Mouse (Mus musculus) E14TG2a.4 (cell line): ENCODE results near the gene Gm4181.
"Not testable (repeated sequence)": the region's sequence is repeated elsewhere in the genome, so short reads cannot be mapped to it uniquely, and the experiment has no call there.

ENCODE experiments used
- H3K27me3 ChIP-seq: 2 replicates; pipeline ENCODE4 v1.6.1; 2014; ENCODE audit warnings: low read length, control low read depth; ENCODE audit not compliant: insufficient read depth
- H3K36me3 ChIP-seq: 2 replicates; pipeline ENCODE4 v1.6.1; 2014; ENCODE audit warnings: low read length, control low read depth; ENCODE audit not compliant: insufficient read depth
- H3K4me1 ChIP-seq: replicated peaks from 2 replicates; pipeline ENCODE4 v1.6.1; 2014; ENCODE audit warnings: low read depth, low read length, control low read depth
- H3K4me3 ChIP-seq: replicated peaks from 2 replicates; pipeline ENCODE4 v1.5.1; 2014; ENCODE audit warnings: mild to moderate bottlenecking, low read length
- H3K9me3 ChIP-seq: 2 replicates; pipeline ENCODE4 v1.6.1; 2014; ENCODE audit warnings: low read length, control low read depth
- CTCF ChIP-seq: conservative IDR thresholded peaks from 2 replicates; pipeline ENCODE4 v1.5.1; 2014; ENCODE audit warnings: low read length
- NANOG ChIP-seq: IDR thresholded peaks from 2 replicates; pipeline ENCODE4 v1.6.1; 2014; ENCODE audit warnings: borderline replicate concordance, low read length, mixed read lengths
- POU5F1 ChIP-seq: IDR thresholded peaks from 2 replicates; pipeline ENCODE4 v1.6.1; 2014; ENCODE audit warnings: low read length, borderline replicate concordance

The Gm4181 gene

DNA sequence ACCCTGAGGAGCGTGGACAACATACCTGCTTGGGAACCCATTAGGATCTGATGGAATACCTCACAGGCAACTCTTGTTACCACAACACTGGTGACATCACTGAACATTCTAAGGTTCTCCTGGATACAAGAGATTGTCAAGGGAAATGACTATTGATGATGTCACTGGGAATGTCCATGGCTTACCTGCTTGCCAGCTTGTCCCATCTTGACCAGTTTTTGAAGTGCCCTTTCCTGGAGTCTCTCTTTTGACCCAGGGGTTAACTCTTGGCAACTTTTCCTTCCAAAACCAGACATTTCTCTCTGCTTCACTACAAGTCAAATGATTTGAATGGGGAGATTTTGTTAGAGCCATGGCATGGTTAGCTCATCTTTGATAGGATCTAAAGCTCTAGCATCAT is at the start of gene Gm4181:
Gene Gm4181, minus strand, starts transcription at position 101 of the 400 bp plus-strand sequence.
- not testable (repeated sequence) for H3K36me3 ChIP-seq, H3K4me1 ChIP-seq, H3K4me3 ChIP-seq, H3K9me3 ChIP-seq, H3K27me3 ChIP-seq

GRCm38 (mm10) chr14:51677269-51677668 is 41.8 kb upstream of the Gm4181 start:
- Histone ChIP-seq H3K27me3 (no peaks in the 10 kb centered on the region), H3K4me1 (no peaks in the 10 kb centered on the region), H3K36me3 (no peaks in the 10 kb centered on the region), H3K4me3 (no peak overlapping the region), H3K9me3 (no peaks in the 10 kb centered on the region)
- no peak for TF ChIP-seq CTCF

DNA sequence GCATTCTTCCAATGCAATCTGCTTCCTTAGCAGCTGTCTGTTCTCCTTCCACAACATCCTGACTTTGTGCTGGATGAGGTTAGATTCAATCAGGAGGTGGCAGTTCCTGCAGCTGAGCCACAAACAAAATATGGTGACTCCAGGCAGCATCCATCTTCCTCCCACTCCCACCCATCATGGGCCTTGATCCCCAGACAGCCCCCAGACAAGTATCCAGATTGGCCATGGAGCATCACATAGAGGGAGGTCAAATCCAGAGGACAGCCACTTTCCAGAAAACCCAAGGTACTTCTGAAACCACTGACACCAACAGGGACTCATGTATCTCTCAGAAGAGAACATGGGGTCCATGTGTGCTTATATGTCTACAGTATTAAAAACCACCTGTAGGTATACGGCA is 3.0 kb downstream of the Gm4181 start:
- not testable (repeated sequence) for H3K36me3 ChIP-seq, H3K27me3 ChIP-seq, H3K9me3 ChIP-seq, H3K4me1 ChIP-seq, H3K4me3 ChIP-seq

DNA sequence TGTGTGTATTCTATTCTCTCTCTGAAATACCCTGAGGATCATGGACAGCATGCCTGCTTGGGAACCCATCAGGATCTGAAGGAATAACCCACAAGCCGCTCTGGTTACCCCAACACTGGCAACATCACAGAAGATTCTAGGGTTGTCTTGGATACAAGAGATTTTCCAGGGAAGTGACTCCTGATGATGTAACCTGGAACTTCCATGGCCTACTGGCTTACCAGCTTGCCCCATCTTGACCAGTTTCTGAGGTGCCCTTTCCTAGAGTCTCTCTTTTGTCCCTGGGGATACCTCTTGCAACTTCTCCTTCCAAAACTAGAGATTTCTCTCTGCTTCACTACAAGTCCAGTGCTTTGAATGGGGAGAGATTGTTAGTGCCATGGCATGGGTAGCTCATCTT is 24.3 kb downstream of the Gm4181 start, which contains the start of gene Gm17078:
Gene Gm17078, minus strand, starts transcription at position 101 of the 400 bp plus-strand sequence.
- Histone ChIP-seq H3K4me1 (no peaks in the 10 kb centered on the region), H3K27me3 (no peaks in the 10 kb centered on the region), H3K4me3 (no peak within 1 kb of the TSS), H3K36me3 (no peaks in the 10 kb centered on the region), H3K9me3 (peaks cover 3% of the 10 kb centered on the region; the same call in 1 of the 2 replicates)
- TF ChIP-seq CTCF, result no peak
- TF ChIP-seq POU5F1, result no peak
- TF ChIP-seq NANOG, result no peak

DNA sequence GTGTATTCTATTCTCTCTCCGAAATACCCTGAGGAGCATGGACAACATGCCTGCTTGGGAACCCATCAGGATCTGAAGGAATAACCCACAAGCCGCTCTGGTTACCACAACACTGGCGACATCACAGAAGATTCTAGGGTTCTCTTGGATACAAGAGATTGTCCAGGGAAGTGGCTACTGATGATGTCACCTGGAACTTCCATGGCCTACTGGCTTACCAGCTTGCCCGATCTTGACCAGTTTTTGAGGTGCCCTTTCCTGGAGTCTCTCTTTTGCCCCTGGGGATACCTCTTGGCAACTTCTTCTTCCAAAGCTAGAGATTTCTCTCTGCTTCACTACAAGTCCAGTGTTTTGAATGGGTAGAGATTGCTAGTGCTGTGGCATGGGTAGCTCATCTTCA is 43.4 kb downstream of the Gm4181 start, which contains the start of gene Gm17174:
Gene Gm17174, minus strand, starts transcription at position 101 of the 400 bp plus-strand sequence.
- not testable (repeated sequence) for H3K4me1 ChIP-seq, H3K36me3 ChIP-seq, H3K9me3 ChIP-seq, H3K4me3 ChIP-seq, H3K27me3 ChIP-seq
